Mouse (Mus musculus) erythroblast, embryonic 14.5 days (primary cell): ENCODE results near the gene Psen1. TPM values are rescaled to one million over a fixed set of nuclear protein-coding genes. Genes with fewer than 3 reads are reported as not detected.

Source experiments
- H3K27me3 ChIP-seq: 2 replicates; pipeline ENCODE4 v1.6.1; 2012; ENCODE audit warnings: inconsistent platforms; ENCODE audit not compliant: control insufficient read depth
- H3K36me3 ChIP-seq: 2 replicates; pipeline ENCODE4 v1.6.1; 2012; ENCODE audit warnings: mild to moderate bottlenecking, inconsistent platforms; ENCODE audit not compliant: control insufficient read depth
- H3K4me1 ChIP-seq: 2 replicates; pipeline ENCODE4 v1.6.1; 2012; ENCODE audit warnings: inconsistent platforms; ENCODE audit not compliant: control insufficient read depth
- H3K4me3 ChIP-seq: replicated peaks from 2 replicates; pipeline ENCODE3; 2012; ENCODE audit warnings: moderate library complexity, mild to moderate bottlenecking, inconsistent platforms
- H3K9me3 ChIP-seq: 2 replicates; pipeline ENCODE4 v1.6.1; 2012; ENCODE audit warnings: low read length, inconsistent platforms, mixed read lengths; ENCODE audit not compliant: control insufficient read depth
- GATA1 ChIP-seq: IDR thresholded peaks from 2 replicates; pipeline ENCODE4 v1.6.1; 2012; ENCODE audit warnings: low read length, inconsistent platforms, mixed read lengths
- TAL1 ChIP-seq: IDR thresholded peaks from 3 replicates; pipeline ENCODE4 v1.6.1; 2012; ENCODE audit warnings: low read length, inconsistent platforms, mixed read lengths
- polyA plus RNA-seq: library from polyadenylated mRNA; stranded (reverse); fragments of >175 nt; gene quantifications from 2 replicates; pipeline ENCODE4 v1.2.3, GENCODE M21; 2012

Gene Psen1
- polyA plus RNA-seq, 1 experiment = 0.65 TPM

DNA sequence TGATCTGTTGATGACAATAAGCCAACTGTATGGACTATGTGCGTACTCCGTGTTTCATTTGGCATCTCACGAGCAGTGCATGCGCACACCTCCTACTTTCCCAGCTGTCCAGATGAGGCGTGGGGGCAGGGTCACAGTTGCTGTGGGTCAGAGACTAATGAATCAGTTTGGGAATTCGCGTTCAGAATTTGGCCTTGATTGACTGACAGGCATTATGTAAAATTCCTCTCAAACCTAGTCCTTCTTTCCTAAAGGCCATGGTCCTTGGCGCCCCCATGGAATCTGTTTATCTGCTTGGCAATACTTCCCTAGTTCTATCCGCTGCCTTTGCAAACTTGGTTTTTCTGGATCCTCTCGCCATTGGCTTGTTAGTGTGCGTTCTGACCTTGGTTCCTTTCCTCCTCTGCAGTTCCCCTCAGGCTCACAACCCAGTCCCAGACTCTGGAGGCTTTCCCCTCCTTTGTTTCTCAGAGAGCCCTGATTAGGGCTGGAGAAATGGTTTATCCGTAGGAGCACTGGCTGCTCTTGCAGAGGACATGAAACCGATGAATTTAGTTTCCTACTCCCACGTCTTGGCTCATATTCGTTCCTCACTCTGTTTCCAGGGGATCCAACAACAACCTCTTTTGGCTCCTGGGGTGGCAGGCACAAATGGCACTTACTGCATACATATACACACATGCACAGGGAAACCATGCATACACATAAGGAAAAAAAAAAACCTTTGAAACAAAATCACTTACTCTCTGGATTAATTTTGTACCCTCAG, 28.6 kb downstream of the Psen1 start:
- no peaks in the 10 kb centered on the region for H3K4me1 ChIP-seq
- H3K36me3 ChIP-seq = peaks cover 89% of the 10 kb centered on the region
- no peaks in the 10 kb centered on the region for H3K27me3 ChIP-seq
- no peak overlapping the region for H3K4me3 ChIP-seq
- H3K9me3 ChIP-seq = no peaks in the 10 kb centered on the region
- no peak for TF ChIP-seq TAL1

DNA sequence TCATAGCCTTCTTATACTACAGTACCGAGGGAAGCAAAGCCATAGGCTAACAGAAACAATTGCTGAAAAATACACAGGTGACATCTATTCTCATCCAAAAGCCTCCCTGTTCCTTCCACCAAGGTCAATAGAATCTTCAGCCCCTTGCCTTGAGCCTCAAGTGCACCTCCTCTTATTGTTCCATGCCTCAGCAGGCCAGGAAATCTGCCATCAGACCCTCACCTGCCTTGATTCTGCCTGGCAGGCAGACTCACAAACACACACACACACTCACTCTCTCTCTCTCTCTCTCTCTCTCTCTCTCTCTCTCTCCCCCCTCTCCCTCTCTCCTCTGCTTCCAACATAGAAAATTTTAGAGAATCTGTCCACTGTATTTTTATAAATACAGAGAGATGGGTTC, 31.5 kb downstream of the Psen1 start:
- Histone ChIP-seq H3K36me3 (peaks cover 87% of the 10 kb centered on the region), H3K4me3 (no peak overlapping the region), H3K9me3 (no peaks in the 10 kb centered on the region), H3K27me3 (no peaks in the 10 kb centered on the region), H3K4me1 (no peaks in the 10 kb centered on the region)
- no peak for TF ChIP-seq TAL1
- TF ChIP-seq GATA1 = no peak

DNA sequence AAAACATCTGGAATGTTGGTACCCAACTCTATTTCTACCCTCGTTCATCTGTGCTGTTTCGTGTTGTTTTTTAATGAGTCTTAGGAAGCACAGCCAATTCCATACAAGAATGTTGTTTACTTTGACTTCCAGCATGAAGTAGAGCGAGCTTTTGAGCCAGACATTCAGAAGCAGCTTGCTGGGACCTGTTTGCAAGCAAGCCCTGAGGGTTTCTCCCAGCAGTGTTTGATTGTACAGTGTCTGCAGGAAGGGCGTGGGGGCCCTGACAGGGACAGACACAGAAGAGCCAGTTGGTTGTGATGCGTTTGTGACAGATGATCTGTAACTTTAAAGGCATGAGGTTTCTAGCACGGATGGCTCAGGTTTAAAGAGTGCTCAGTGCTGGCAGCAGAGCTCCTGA, 33.3 kb downstream of the Psen1 start:
- Histone ChIP-seq H3K36me3 (peaks cover 88% of the 10 kb centered on the region), H3K4me3 (no peak overlapping the region), H3K27me3 (no peaks in the 10 kb centered on the region), H3K9me3 (no peaks in the 10 kb centered on the region), H3K4me1 (no peaks in the 10 kb centered on the region)
- TF ChIP-seq GATA1 (no peak), TAL1 (no peak)

DNA sequence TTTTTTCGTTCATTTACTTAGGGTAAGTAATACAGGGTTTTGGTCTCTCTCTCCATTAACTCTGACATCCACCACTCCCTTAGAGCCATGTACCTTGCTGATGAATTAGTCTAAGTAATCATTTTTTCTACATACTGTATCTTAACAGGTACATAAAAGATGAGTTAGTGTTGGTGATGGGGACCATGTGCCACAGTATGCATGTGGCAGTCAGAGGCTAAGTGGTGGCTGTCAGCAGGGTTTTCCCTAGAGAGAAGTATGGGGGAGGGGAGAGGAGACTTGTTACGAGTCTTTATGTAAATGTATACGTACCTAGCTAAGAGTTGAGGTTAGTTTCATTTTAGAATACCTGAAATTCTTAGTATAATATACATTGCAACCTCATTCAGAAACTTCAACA, 35.1 kb downstream of the Psen1 start:
- Histone ChIP-seq H3K4me1 (no peaks in the 10 kb centered on the region), H3K4me3 (no peak overlapping the region), H3K27me3 (no peaks in the 10 kb centered on the region), H3K36me3 (peaks cover 89% of the 10 kb centered on the region), H3K9me3 (no peaks in the 10 kb centered on the region)
- no peak for TF ChIP-seq GATA1
- TF ChIP-seq TAL1 = no peak

DNA sequence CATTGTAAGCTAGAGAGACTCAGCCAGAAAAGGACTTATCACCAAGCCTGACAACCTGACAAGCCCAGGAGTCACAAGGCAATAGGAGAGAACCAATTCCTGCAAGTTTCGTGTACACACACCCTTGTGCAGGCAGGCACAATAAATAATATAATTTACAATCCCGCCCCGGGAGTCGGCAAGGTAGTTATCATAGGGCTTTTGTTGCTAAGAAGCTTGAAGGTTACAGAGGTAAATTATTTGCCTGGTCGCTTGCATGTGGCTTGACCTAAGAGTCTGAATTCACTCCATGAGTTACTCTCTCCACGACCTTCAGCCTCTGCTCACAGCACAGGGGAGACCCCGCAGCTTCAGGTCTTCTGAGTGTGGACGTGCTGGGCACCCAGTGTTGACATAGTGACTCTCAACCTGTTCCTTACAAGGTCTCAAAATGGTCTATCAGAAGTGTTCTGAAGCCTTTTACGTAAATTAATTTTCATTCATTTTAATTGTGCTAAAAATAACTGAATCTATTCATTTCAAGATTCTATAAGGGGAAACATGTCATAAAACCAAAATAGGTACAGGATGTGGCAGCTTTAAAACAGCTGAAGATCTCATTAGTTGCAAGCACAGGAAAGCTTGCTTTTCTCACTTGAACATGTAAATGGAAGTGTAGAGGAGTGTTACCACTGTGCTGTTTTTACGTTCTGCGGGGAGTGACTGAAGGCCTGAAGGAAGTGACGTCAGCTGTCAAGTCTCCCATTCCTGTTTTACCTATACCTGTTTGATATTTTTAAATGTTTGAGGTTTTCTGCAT, 38.8 kb downstream of the Psen1 start:
- no peak for TF ChIP-seq TAL1
- no peak for TF ChIP-seq GATA1
- Histone ChIP-seq H3K9me3 (no peaks in the 10 kb centered on the region), H3K27me3 (no peaks in the 10 kb centered on the region), H3K36me3 (peaks cover 97% of the 10 kb centered on the region), H3K4me3 (no peak overlapping the region), H3K4me1 (no peaks in the 10 kb centered on the region)

DNA sequence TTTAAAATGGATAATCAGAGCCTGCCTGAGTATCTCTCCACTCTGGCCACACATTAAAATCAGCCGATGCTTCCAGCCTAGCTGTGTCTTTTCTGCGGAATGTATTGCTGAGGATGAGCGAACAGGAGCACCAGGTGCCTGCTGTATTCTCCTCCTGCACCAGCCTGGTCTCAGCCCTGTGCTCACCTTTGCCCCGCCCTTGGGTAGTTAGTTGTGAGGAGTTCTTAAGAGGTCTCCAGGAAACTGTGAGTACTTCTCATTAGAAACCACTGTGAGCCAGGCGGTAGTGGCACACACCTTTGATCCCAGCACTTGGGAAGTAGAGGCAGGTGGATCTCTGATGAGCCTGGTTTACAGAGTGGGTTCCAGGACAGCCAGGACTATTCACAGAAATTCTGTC, 44.3 kb downstream of the Psen1 start:
- no peak for TF ChIP-seq GATA1
- TF ChIP-seq TAL1 = no peak
- no peak overlapping the region for H3K4me3 ChIP-seq
- no peaks in the 10 kb centered on the region for H3K27me3 ChIP-seq
- peaks cover 93% of the 10 kb centered on the region for H3K36me3 ChIP-seq
- no peaks in the 10 kb centered on the region for H3K9me3 ChIP-seq
- no peaks in the 10 kb centered on the region for H3K4me1 ChIP-seq

DNA sequence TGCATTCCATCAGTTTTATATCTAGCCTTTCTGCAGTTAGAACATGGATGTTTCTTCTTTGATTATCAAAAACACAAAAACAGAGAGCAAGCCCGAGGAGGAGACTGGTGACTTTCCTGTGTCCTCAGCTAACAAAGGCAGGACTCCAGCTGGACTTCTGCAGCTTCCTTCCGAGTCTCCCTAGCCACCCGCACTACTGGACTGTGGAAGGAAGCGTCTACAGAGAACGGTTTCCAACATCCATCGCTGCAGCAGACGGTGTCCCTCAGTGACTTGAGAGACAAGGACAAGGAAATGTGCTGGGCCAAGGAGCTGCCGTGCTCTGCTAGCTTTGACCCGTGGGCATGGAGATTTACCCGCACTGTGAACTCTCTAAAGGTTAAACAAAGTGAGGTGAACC, 46.1 kb downstream of the Psen1 start:
- H3K4me1 ChIP-seq = no peaks in the 10 kb centered on the region
- no peaks in the 10 kb centered on the region for H3K9me3 ChIP-seq
- H3K27me3 ChIP-seq = no peaks in the 10 kb centered on the region
- TF ChIP-seq TAL1 (no peak), GATA1 (no peak)
- peaks cover 75% of the 10 kb centered on the region for H3K36me3 ChIP-seq
- no peak overlapping the region for H3K4me3 ChIP-seq

DNA sequence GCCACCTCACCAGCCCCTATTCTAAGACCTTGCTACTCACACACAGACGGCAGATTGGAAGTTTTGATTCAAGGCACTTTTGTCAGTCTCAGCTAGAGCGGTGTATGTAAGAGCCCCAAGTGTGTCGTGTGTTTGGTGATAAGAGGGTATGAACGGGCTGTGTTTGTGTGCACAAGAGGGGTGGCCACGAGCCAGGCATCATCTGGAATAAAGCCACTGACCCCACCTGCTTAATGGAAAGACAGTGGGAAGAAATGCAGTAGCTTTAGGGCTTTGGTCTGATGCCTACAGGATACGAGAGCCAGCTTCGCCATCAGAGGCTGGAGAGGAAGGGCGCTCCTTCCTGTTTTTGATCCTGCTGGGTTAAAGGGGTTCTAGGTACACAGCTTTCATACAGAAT, 48.3 kb downstream of the Psen1 start:
- no peaks in the 10 kb centered on the region for H3K9me3 ChIP-seq
- peaks cover 53% of the 10 kb centered on the region for H3K36me3 ChIP-seq
- no peaks in the 10 kb centered on the region for H3K4me1 ChIP-seq
- no peaks in the 10 kb centered on the region for H3K27me3 ChIP-seq
- no peak for TF ChIP-seq GATA1
- TF ChIP-seq TAL1 = no peak
- no peak overlapping the region for H3K4me3 ChIP-seq

DNA sequence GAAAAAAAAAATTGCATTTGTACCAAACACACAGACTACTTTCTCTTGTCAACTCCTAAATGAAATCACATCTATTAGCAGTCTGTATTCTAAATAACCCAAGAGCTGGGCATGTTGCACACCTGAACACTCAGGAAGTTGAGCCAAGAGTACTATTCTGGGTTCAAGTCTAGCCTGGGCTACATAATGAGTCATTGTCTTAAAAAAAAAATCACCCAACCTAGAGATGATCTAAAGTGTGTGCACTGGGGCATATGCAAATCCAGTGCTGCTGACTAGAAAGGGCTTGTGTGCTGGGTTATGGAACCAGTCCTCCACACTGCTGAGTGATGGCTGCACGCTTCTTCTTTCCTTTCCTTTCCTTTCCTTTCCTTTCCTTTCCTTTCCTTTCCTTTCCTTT, 50.7 kb downstream of the Psen1 start:
- no peaks in the 10 kb centered on the region for H3K4me1 ChIP-seq
- no peaks in the 10 kb centered on the region for H3K9me3 ChIP-seq
- no peaks in the 10 kb centered on the region for H3K27me3 ChIP-seq
- peaks cover 30% of the 10 kb centered on the region for H3K36me3 ChIP-seq
- no peak overlapping the region for H3K4me3 ChIP-seq
- TF ChIP-seq TAL1 (no peak), GATA1 (no peak)
